Mouse (Mus musculus) urinary bladder, postnatal 14 days (tissue): ENCODE results near the gene Xrcc6.
"Not testable (repeated sequence)": the region's sequence is repeated elsewhere in the genome, so short reads cannot be mapped to it uniquely, and the experiment has no call there.

ENCODE experiments used
- DNase-seq: peaks from one replicate; pipeline ENCODE4 v3.0.0; 2021; ENCODE audit warnings: low spot score

Xrcc6 gene

DNA sequence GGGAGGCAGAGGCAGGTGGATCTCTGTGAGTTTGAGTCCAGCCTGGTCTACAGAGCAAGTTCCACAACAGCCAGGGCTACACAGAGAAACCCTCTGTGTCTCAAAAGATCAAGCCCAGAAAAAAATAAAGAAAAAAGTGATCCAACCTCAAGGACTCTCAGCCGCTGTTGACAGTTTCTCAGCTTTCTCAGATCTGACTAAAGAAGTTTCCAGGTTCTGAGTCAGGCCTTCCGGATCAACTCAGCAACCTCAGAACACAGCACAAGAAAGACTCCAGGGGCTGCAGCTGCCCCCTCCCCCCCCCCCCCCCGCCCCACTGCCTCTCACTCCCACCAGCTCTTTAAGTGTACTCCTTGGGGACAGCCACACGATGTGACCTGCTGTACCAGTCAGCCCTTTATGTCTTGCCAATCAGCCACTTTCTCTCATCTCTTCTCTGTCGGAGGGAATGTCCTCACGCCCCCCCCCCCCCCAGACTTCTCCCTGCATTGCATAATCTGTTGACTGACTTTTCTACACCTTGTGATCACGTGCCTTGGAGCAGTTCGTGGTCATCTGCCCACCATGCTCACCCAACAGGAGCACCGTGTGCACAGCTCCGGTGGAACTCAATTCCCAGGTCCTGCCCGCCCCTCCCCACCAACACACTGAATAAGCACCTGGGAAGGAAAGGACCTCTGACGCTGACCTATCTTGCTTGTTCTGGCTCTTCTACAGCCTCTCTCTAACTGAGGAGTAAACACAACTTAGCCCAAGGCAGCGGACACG is 21.4 kb upstream of the Xrcc6 start:
- DNase-seq = no peak

GRCm38 (mm10) chr15:81967821-81968220 is 19.8 kb upstream of the Xrcc6 start:
- DNase-seq = no peak

GRCm38 (mm10) chr15:81968447-81968846 is 19.2 kb upstream of the Xrcc6 start:
- DNase-seq = no peak

GRCm38 (mm10) chr15:81969173-81969572 is 18.5 kb upstream of the Xrcc6 start:
- DNase-seq = no peak

DNA sequence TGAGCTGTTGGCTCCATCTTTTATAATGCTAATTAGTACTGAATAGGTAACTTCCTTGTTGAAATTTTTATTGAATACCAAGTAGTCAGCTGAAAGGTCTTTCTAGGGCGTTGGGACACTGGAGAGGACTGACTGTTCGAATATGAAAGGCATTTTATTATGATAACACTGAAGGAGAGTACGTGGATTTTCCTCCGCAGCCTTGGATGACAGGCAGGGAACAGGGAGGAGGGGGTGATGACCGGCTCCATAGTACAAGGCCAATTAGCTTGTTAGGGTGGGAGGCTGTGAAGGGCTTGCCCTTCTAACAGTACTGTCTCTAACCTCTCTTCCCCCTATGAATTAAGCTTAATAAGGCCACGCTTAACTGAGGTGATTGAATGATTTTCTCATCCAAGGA is 18.0 kb upstream of the Xrcc6 start:
- DNase-seq = not testable (repeated sequence)

- DNase-seq = not testable (repeated sequence)
Measured at GRCm38 (mm10) chr15:81970498-81970897, 17.1 kb upstream of the Xrcc6 start.

DNA sequence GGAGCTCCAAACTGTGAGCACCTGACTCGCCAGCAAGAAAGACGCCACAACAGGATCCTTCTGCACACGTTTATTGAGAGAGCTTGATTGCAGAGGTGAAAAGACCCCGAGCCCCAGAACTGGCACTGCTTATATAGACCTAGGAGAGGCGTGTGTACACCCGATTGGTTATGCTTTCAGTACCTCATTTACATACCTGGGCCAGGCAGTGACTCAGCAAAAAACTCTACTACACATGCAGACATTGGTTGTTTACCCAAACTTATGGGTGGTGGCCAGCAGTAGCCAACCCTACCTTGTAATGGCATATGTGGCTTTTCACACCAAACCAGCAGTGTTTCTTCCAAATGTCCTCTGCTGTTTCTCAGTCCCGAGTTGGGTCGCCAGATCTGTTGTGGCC is 12.5 kb upstream of the Xrcc6 start:
- DNase-seq = not testable (repeated sequence)

DNA sequence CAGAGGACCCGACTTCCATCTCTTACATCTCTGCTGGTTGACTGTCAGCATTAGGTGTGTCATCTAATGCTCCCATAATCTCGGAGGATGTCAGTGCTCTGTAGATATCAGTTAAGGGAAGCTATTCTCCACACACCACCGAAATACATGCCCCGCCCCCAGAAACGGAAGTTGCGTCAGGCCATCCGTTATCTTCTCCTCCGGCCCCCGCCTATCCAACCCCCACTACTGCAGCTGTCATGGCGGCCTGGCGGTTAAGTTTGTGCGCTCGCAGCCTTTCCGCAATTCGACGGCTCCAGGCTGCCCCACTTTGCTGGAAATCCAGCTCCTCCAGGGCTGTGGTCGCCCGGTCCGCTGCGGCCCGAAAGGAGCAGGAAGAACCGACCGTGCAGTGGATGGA is 7.3 kb upstream of the Xrcc6 start, which contains the start of gene 1700029P11Rik:
Gene 1700029P11Rik (plus strand): TSS at position 220 of the 400 bp plus-strand sequence.
- DNase-seq = no peak

DNA sequence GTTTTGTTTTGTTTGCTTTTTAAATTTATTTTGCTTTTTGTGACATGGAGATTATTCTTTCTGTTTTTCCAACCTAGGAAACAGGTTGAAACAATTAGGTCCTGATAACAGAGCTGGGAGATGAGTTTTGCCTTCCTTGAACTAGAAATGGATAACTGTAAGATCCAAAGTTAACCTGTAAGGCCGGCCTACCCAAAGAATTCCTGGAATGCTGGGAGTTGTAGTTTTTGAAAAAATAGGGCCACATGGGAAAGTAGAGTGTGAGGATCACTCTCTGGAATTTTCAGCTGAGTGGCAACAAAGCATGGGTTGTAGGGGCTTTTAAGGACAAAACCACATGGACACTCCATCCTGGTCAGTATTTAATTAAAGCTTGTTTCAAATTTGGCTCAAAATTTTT is 5.5 kb upstream of the Xrcc6 start:
- DNase-seq = no peak

DNA sequence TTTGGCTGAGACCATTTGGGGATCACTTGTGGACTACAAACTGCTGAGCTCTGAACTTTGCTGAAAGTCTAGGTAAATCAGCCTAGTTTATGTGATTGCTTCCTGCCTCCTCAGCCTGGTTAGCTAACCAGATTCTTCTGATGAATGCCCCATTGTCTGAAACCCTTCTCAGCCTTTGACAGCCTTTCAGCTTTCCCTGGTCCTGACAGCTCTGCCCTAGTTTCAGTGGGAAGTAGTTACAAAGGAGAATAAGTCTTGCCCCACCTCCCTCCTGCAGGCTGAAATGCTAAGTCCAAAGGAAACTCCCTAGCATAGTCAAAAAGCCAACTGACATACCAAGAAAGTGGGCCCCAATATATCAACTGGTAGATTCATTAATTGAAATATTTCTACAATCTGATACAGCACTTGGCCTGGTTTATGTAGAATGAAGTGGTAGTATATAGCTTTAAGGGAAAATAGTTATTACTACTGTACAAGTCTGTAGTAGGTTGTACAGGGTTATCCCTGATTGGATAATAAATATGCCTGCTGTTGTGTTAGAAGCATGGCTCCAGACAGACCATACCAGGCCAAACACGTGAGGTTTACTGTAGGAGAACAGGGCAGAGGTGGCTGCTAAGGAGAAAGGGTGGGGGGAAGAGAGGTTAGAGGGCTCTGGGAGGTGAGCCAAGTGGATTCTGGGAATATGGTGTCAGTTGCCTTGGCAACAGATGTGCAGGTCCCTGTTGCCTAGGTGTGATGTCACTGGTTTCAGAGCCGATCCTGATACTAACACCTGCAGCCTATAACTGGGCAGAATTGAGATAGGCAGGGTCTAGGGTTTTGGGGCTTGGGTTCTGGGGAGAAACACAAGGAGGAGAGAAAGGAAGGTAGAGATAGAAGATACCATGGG is 2.1 kb upstream of the Xrcc6 start:
- no peak for DNase-seq

DNA sequence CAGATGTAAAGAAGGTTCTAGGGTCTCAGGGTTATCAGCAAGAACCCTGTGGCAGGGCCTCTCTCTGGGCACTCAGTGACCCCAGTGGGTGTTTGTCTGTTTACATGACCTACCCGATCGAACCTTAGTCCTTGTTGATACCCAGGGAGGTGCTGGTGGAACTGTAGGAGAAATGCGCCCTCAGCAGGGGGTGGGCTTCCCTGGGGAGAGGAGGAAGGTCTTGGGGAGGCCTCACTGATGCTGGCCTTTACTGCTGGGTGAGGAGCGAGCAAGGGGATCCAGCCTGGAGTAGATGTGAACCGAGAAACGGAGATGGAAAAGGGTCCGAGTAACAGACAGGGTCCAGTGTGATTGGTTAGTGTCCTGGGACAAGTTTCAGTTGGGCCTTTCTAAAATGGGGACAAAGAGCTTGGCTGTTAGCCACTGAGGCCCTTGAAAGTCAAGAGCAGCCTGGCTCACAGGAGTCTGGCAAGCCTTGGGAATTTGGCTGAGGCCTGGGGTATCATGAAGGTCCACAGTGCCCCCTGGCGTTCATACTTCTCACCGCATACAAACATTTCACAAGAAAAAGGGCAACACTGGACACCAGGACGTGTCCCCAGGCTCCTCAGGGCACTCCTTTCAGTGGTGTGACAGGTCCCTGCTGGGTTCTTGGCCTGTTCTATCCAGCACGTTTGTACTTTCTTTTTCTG is 1.9 kb downstream of the Xrcc6 start:
- peak; percentile 88 for DNase-seq

- no peak for DNase-seq
Measured at GRCm38 (mm10) chr15:81990549-81990948, 2.9 kb downstream of the Xrcc6 start.

GRCm38 (mm10) chr15:81993992-81994391 is 6.4 kb downstream of the Xrcc6 start:
- no peak for DNase-seq

DNA sequence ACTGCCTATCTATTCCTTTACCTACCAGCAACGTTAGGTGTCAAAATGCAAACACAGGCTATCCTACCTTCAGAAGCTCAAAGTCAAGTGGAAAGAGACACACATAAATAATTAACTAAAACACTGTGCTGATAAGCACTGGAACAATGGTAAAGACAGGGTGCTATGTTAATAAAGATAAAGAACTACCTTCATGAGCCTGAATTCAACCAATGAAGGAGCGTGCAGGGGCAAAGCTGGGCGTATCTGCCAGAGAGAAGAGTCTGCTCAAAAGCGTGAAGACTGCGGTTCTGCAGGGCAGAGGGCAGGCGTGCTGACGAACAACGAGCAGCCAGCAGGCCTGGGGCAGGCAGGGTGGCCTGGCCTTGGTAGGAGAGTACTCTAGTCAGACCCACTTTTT is 16.6 kb downstream of the Xrcc6 start:
- DNase-seq = no peak

- DNase-seq = no peak
Measured at GRCm38 (mm10) chr15:82011947-82012346, 24.3 kb downstream of the Xrcc6 start.

DNA sequence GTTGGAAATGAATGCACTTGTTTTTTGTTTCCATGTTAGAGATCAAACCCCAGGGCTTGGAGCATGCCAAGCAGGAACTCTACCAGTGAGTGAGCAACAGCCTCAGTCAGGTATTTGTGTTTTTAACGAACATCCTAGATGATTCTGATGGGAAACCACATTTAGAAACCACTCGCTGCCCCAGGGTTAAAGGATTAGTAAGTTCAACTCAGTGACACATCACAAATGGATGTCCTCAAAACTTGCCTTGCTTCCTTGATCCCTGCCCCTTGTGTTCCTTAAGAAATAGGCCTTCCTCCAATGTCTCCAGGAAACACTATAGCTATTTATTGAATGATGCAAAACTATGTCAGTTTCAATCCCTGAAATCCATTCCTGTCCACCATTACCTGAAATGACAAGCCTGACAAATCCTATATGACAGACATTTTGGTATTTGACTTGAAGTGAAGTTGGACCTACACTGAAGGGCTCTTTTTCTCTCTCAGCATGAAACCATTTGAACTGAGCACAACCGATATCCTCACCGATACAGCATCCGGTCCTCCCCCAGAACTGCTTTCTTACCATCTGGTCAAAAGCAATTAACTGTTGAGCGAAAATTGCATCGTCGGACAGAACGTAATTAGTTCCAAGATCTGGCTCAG is 27.2 kb downstream of the Xrcc6 start:
- no peak for DNase-seq

DNA sequence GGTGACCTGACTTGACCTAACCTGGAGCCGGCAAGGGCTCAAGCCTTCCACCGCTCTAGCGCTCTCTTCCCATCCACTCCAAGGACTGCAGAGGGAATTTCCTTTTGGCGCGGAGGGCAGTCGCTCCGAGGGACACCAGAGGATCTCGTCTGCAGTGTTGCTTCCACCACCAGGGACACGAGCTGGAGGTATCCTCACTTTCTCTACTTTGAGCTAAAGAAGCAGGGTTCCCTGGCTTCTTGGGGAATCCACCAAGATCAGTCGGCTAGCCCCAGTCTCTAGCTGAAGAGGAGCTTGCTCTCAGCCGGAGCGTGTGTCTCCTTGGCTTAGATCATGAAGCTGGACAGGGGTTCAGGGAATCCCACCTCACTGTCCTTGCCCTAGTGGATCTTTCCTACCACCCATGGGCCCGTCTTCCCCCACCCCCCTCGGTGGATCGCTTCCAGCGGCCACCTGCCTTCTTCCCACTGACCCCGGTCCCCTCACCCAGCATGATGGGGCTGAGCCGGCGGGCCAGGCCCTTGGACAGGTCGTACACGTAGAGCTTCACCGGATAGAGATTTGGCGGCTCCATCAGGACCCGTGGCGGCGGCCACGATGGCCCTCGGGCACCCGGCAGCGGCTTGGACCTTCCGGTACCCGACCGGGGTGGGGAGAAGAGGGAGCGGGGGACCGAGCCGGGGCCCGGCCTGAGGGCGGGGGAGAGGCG is 27.9 kb downstream of the Xrcc6 start:
- peak; percentile 15 for DNase-seq

GRCm38 (mm10) chr15:82016101-82016808 is 28.6 kb downstream of the Xrcc6 start:
- DNase-seq = peak; percentile 100

GRCm38 (mm10) chr15:82016830-82017229 is 29.2 kb downstream of the Xrcc6 start:
- no peak for DNase-seq

GRCm38 (mm10) chr15:82017461-82017860 is 29.8 kb downstream of the Xrcc6 start:
- no peak for DNase-seq

- DNase-seq = no peak
Measured at GRCm38 (mm10) chr15:82019288-82019687, 31.7 kb downstream of the Xrcc6 start.
